Mouse (Mus musculus) urinary bladder, postnatal 10 days (tissue): ENCODE results near the gene Mif.
"Not testable (repeated sequence)": the region's sequence is repeated elsewhere in the genome, so short reads cannot be mapped to it uniquely, and the experiment has no call there.

ENCODE experiments used
- DNase-seq: peaks from one replicate; pipeline ENCODE4 v3.0.0; 2022; ENCODE audit warnings: low spot score

The Mif gene

DNA sequence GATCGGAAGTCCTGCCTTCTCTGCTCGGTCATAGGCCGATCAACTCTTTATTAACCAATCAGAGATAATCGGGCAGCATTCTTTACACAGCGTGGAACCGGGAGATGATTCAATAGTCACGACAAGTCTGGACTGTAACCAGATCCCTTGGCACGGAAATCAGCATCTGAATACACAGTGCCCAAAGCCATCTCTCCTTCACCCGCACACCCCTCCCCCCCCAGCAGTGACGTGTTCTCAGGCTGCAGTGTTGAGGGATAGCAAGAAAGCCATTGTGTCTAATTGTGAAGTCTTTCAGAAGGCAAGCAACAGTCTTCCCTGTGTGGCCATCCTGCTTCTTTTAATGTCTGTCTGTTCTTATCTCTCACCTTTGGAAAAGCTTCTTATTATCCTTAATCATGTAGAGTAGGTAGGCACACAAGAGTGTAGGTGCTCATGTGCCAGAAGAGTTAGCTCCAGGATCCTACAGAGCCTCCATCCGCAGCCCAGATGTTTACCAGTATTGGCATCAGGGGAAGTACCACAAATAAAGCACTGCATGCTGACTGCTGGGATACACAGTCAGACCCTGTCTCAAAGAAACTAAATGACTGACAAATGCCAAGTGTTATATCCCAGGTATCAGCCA is 13.0 kb upstream of the Mif start:
- no peak for DNase-seq

GRCm38 (mm10) chr10:75872025-75872914 is 12.2 kb upstream of the Mif start:
- DNase-seq, result no peak

GRCm38 (mm10) chr10:75861587-75861986 is 1.5 kb upstream of the Mif start:
- no peak for DNase-seq

DNA sequence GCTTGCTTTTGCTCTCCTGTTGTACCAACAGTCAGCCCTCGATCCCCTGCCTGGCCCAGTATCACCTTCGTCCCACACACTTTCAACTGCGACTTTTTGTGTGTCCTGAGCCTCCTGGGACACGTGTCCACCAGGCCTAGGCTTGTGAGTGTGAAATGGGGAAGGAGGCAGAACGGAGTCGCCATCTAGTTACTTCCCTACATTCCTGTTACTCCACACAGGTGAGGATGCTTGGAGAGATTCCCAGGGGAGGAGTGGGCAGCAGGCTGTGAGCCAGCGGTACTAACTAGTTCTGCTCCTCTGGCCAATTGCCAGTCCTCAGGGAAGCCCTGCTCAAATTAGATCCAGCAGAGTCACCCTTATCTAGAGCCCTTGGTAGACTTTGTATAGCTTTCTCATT is 706 bp upstream of the Mif start:
- no peak for DNase-seq

- DNase-seq, result no peak
Measured at GRCm38 (mm10) chr10:75859107-75859746, 813 bp downstream of the Mif start.

DNA sequence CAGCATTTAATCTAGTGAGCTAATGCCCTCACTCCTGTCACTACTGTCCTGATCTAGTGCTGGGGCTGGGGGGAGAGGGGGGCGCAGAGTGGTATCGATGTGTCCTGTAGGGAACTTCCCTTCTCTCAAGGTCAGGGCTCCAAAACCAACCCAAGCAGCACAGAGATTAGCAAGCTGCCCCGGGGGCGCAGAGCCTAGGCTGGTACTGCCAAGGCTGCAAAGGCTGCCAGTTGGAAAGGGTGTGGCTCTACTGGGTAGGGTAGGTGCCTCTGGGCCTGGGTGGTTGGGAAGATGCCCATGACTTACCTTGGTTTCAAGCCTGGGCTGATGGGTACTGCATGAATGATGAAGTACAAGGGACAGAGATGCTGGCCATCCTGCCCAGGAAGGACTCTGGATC is 2.4 kb downstream of the Mif start:
- DNase-seq, result no peak

DNA sequence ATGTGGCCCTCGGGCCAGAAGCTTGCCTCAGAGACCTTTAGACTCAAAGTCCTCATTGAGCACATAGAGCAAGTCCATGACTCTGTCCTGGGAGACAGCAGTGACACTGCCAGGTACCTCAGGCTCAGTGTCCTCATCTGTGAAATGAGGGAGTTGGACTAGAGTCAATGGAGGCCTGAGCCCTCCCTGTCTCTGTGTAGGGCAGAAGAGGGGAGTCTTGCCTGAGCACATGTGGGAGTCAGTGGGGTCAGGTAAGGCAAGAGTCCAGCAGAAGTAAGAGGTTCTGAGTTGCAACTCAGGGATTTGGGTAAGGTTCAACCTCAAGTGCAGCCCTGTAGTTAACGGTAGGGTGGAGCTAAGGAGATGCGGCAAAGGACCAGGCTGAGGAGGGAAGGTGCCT is 3.1 kb downstream of the Mif start:
- no peak for DNase-seq

DNA sequence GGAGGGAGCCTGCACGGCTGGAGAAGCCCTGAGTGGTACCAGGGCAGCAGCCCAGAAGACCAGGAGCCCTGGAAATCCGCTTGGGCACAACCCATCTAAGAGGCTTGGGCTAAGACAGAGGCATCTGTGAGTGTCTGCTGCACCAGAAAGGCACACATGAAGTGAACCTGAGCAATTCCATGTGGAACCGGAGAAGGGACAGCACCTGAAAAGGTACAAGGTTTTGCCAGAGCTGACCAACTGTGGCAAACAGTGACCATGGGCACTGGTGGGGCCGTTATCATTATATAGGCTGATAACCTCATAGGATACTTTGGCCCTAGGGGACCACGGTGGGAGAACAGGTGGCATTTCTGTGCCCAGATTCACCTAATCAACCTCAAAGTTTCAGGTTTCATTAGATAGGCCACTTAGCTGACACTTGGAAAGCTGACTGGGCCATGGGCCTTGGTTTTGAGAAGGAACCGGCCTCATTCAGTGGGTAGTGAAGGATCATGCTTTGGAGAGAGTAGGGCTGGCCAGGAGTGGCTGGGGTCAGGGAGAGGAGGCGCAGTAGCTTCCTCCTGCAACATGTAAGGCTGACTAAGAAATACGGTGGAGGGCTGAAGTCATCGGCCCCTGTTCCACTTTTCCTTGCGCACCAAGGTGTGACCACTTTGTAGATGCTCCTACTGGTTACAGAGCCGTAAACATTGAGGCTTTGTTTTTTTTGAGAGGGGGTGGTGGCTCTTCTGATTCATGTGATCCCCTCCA is 3.7 kb downstream of the Mif start:
- DNase-seq, result no peak

DNA sequence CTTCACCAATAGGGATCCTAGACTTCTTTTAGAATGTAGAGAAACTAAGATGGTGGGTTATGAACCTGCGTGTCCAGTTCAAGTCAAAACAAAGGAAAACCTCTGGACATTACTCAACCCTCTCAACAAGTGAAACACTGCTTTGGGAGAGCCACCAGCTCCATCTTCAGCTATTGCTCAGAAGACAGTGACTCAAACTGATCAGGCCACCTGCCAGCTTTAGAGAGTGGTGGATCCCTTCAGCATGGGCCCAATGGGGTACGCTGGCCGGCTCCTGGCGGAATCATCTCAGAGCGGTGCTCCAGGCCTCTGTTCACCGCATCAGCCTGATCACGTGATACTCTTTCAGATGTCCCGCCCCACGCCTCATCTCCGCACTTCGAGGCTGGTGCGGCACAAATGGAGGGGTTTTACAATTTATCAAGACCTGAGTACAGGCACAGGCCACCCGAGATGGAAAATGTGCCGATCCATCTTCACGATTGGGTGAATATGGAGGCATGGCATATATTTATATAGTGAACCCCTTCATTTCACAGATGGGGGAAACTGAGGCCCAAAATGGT is 4.5 kb downstream of the Mif start:
- DNase-seq, result no peak

GRCm38 (mm10) chr10:75854791-75855190 is 5.2 kb downstream of the Mif start:
- DNase-seq, result no peak

DNA sequence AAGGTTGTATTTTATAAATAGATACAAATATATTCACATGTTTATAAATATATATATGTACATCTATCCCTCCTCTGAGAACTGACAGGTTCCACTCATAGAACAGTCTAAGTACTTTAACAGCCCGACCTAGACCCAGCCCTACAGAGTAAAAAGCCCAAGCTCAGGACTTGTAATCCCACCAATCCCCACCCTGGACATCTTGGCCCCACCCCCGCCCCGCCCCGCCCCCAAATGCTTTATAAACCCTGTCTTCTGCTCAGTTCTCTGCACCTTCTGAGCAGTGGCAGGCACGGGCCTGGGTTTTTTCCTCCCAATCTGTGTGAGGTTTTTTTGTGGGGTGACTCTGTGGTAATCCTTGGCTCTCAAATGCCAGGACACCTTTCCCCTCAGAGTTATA is 5.9 kb downstream of the Mif start:
- no peak for DNase-seq

DNA sequence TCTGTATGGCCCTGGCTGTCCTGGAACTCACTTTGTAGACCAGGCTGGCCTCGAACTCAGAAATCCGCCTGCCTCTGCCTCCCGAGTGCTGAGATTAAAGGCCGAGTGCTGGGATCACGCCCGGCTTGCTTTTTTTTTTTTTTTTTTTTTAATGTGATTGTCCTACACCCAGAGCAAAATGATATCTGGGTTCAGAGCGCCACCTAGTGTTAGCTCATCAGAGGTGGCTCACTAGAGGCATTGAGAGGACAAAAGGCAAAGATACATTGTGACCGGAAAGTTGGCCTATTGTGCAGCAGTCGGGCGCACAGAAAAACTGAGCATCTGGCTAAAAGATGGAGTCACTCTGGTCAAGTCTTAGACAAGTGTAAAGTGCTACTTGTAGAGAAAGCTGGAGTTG is 6.6 kb downstream of the Mif start:
- DNase-seq, result no peak

GRCm38 (mm10) chr10:75852539-75853125 is 7.4 kb downstream of the Mif start:
- no peak for DNase-seq

DNA sequence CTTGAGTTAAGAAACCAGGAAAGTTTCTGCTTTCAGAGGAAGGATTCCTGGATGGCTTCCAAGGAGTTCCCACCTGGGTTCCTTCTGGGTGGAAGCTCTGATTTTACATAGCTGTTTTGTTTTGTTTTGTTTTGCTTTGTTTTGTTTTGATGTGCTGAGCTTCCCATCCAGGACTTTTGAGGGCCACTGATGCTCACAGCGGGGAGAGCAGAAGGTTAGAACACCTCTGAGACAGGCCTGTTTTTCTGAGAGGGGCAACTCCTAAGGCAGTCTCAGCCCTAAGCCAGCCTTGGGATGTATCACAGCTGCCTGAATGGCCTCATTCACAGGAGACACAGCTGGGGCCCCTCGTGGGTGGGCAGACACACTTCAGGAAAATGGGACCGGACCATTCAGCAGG is 8.4 kb downstream of the Mif start:
- DNase-seq, result no peak

- DNase-seq, result no peak
Measured at GRCm38 (mm10) chr10:75851076-75851475, 9.0 kb downstream of the Mif start.

GRCm38 (mm10) chr10:75848382-75848781 is 11.7 kb downstream of the Mif start:
- no peak for DNase-seq

- no peak for DNase-seq
Measured at GRCm38 (mm10) chr10:75845306-75845930, 14.6 kb downstream of the Mif start.

DNA sequence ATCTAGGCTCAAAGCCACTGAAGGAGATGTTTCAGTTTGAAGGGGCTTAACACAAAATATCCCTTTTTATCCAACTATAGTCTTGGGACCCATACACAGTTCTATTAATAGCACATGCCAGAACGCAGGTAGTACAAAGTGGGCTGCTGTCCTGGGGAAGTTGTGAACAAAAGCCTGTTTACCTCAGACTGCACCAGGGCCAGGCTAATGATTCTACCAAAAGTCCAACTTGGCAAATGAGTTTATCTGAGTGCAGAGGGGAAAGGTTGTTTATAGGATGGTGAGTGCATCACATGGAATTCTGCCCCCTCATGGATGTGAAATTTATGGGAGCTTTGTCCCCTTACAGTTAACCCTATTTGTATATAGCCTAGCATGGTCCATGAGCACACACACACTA is 15.2 kb downstream of the Mif start:
- no peak for DNase-seq

DNA sequence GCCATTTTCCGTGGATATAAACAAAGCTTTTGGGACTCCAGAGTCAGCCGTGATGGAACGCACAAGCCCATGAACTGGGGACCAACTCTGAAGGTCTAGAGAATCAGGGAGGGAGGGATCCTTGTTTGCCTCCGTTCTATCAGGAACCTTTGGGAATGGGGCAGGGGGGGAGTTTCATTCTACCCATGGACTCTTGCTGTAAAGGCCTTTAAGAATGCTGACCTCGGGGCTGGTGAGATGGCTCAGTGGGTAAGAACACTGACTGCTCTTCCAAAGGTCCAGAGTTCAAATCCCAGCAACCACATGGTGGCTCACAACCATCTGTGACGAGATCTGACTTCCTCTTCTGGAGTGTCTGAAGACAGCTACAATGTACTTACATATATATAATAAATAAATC is 16.1 kb downstream of the Mif start:
- not testable (repeated sequence) for DNase-seq

DNA sequence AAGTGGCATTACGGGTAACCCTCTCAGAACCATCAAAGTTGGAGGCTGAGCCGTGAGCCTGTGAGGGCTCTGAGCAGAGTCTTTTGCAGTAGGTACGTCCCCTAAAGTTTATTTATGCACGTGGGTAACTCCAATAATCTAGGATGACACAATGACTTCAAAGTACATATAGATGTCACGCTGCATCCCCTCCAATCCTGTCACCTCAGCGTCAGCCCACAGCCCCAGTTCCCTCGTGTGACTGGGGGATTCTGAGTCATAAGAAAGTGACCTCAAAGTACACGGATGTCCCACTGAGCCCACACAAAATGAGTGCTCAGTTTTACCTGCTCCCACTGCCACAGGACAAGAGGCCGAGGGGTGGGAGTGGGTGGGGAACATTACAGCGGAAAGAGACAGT is 20.9 kb downstream of the Mif start:
- DNase-seq, result no peak

DNA sequence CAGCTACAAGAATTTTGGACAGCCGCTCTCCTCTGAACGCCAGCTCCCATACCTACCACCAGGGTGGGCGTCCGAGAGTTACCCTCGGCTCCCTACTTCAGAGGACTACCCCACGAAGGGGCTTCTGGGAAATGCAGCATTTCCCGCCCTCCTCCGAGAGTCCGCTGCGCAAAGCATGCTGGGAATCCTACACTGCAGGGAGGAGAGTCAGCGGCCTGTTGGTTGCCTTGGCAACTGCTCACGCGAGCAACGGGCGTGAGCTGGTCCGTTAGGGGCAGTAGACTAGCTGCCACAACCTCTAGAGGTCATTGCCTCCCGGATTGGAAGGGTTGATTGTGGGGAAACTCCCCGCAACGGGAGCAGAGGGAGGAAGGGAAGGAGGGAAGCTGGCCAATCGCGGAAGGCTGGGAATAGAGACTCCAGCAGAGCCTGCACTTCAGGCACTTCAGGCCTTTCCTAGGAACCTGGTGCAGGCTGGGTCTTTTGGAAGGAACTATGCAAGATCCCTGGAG is 22.7 kb downstream of the Mif start, which contains the start of gene Gstt2:
Gene Gstt2 (minus strand): TSS at position 177 of the 512 bp plus-strand sequence.
- DNase-seq, result peak; percentile 62
